Mouse (Mus musculus) heart, postnatal 0 days (tissue): ENCODE measurements around the gene Snap47.

Experiments used
- CTCF ChIP-seq: IDR thresholded peaks from 2 replicates; pipeline ENCODE4 v1.5.1; 2016; ENCODE audit warnings: antibody characterized with exemption, control low read depth, low read depth
- EP300 ChIP-seq: IDR thresholded peaks from 2 replicates; pipeline ENCODE4 v1.6.1; 2016; ENCODE audit warnings: antibody characterized with exemption, low read depth

- TF ChIP-seq CTCF (no peak), EP300 (no peak)
Measured at GRCm38 (mm10) chr11:59388806-59389205, 62.2 kb downstream of the Snap47 start.
